Mouse (Mus musculus) right cerebral cortex, postnatal 25 days (tissue): ENCODE data around the gene Brd7.

Experiments
- DNase-seq: peaks from one replicate; pipeline ENCODE4 v3.0.0; 2022

Gene Brd7

GRCm38 (mm10) chr8:88361708-88362428 lies at the start of gene Brd7:
Gene Brd7 (minus strand): TSS chr8:88362194.
- DNase-seq = peak; percentile 89

GRCm38 (mm10) chr8:88411461-88411860 lies 49.5 kb upstream of the Brd7 start:
- DNase-seq = no peak

- no peak for DNase-seq
These were observed 47.5 kb upstream of the Brd7 start for GRCm38 (mm10) chr8:88409401-88409940.

GRCm38 (mm10) chr8:88407716-88408115 lies 45.7 kb upstream of the Brd7 start:
- no peak for DNase-seq

GRCm38 (mm10) chr8:88398060-88398459 lies 36.1 kb upstream of the Brd7 start:
- DNase-seq = no peak

GRCm38 (mm10) chr8:88393298-88393697 lies 31.3 kb upstream of the Brd7 start:
- no peak for DNase-seq

GRCm38 (mm10) chr8:88390749-88391148 lies 28.8 kb upstream of the Brd7 start:
- no peak for DNase-seq

GRCm38 (mm10) chr8:88388691-88389239 lies 26.8 kb upstream of the Brd7 start:
- DNase-seq = no peak

GRCm38 (mm10) chr8:88387874-88388273 lies 25.9 kb upstream of the Brd7 start:
- no peak for DNase-seq

- DNase-seq = no peak
These were observed 21.2 kb upstream of the Brd7 start for GRCm38 (mm10) chr8:88383164-88383556.

GRCm38 (mm10) chr8:88382311-88383163 lies 20.5 kb upstream of the Brd7 start:
- no peak for DNase-seq

- DNase-seq = no peak
These were observed 18.5 kb upstream of the Brd7 start for GRCm38 (mm10) chr8:88380497-88380896.

- peak; percentile 12 for DNase-seq
These were observed 15.0 kb upstream of the Brd7 start for GRCm38 (mm10) chr8:88376836-88377582.

GRCm38 (mm10) chr8:88371522-88371921 lies 9.5 kb upstream of the Brd7 start:
- no peak for DNase-seq

GRCm38 (mm10) chr8:88369805-88370204 lies 7.8 kb upstream of the Brd7 start:
- no peak for DNase-seq

- DNase-seq = no peak
These were observed 7.2 kb upstream of the Brd7 start for GRCm38 (mm10) chr8:88369221-88369620.

GRCm38 (mm10) chr8:88362446-88363150 lies 604 bp upstream of the Brd7 start:
- no peak for DNase-seq

- DNase-seq = no peak
These were observed 818 bp downstream of the Brd7 start for GRCm38 (mm10) chr8:88361044-88361707.

- no peak for DNase-seq
These were observed 2.0 kb downstream of the Brd7 start for GRCm38 (mm10) chr8:88359959-88360358.

GRCm38 (mm10) chr8:88357946-88358345 lies 4.0 kb downstream of the Brd7 start:
- DNase-seq = no peak

- DNase-seq = no peak
These were observed 4.6 kb downstream of the Brd7 start for GRCm38 (mm10) chr8:88357226-88357933.
